Mouse (Mus musculus) CH12.LX (cell line): Measurements from ENCODE around the gene Plcb1. TPM values are rescaled to one million over a fixed set of nuclear protein-coding genes. Genes with fewer than 3 reads are reported as not detected.

Experiments
- DNase-seq: peaks from one replicate; pipeline ENCODE4 v3.0.0-alpha.2; 2013; ENCODE audit errors: extremely low read depth
- H3K27ac ChIP-seq: 2 replicates; pipeline ENCODE4 v1.5.1; 2012; ENCODE audit warnings: low read depth, mild to moderate bottlenecking, control low read depth, moderate library complexity; ENCODE audit not compliant: insufficient read depth
- H3K27me3 ChIP-seq: replicated peaks from 2 replicates; pipeline ENCODE3; 2012; ENCODE audit warnings: inconsistent platforms
- H3K36me3 ChIP-seq, 2 experiments: replicated peaks in 1 of 2; 2 replicates each; pipeline versions ENCODE3 to v1.6.1; 2012; ENCODE audit warnings: inconsistent platforms in 1 of 2, low read length in 1 of 2, mild to moderate bottlenecking in 1 of 2, mixed read lengths in 1 of 2, moderate library complexity in 1 of 2; ENCODE audit not compliant: control insufficient read depth in 1 of 2, insufficient read depth in 1 of 2
- H3K4me1 ChIP-seq, 2 experiments: 2 replicates each; pipeline ENCODE4 v1.6.1; 2012; ENCODE audit warnings: inconsistent platforms in 1 of 2, moderate library complexity in 1 of 2; ENCODE audit not compliant: insufficient read depth in 2 of 2, control insufficient read depth in 1 of 2
- H3K4me2 ChIP-seq: 2 replicates; pipeline ENCODE4 v1.6.1; 2012; ENCODE audit warnings: low read depth, mild to moderate bottlenecking, control low read depth; ENCODE audit not compliant: poor library complexity, insufficient read depth, severe bottlenecking
- H3K4me3 ChIP-seq, 3 experiments: fragments of 150-350 bp in 1 of 3; sonication (generic) in 1 of 3; replicated peaks in 1 of 3; 2 replicates each; pipeline versions ENCODE3 to v1.5.1; 2011 to 2012; ENCODE audit warnings: low read depth in 2 of 3, low read length in 2 of 3, mild to moderate bottlenecking in 2 of 3, moderate library complexity in 2 of 3, control low read depth in 1 of 3, improper control_type of control experiment in 1 of 3, inconsistent platforms in 1 of 3, mixed read lengths in 1 of 3; ENCODE audit not compliant: poor library complexity in 1 of 3
- H3K79me2 ChIP-seq: replicated peaks from 2 replicates; pipeline ENCODE4 v1.6.1; 2012; ENCODE audit warnings: mild to moderate bottlenecking, moderate library complexity; ENCODE audit not compliant: control insufficient read depth, poor library complexity, insufficient read depth, severe bottlenecking; ENCODE audit errors: extremely low read depth
- H3K9ac ChIP-seq: 2 replicates; pipeline ENCODE4 v1.6.1; 2012; ENCODE audit warnings: low read depth, mild to moderate bottlenecking, control low read depth, moderate library complexity; ENCODE audit not compliant: insufficient read depth
- H3K9me3 ChIP-seq: replicated peaks from 2 replicates; pipeline ENCODE3; 2012; ENCODE audit warnings: low read length, inconsistent platforms, mixed read lengths
- BHLHE40 ChIP-seq: IDR thresholded peaks from 2 replicates; pipeline ENCODE4 v1.6.1; 2011; ENCODE audit warnings: mild to moderate bottlenecking, low read depth, low read length, improper control_type of control experiment
- CHD1 ChIP-seq: IDR thresholded peaks from 2 replicates; pipeline ENCODE4 v1.6.1; 2012; ENCODE audit warnings: low read depth, low read length, improper control_type of control experiment, inconsistent platforms
- EP300 ChIP-seq: IDR thresholded peaks from 2 replicates; pipeline ENCODE4 v1.6.1; 2011; ENCODE audit warnings: low read length, improper control_type of control experiment
- GABPA ChIP-seq: IDR thresholded peaks from 2 replicates; pipeline ENCODE4 v1.6.1; 2012; ENCODE audit warnings: low read depth, low read length, improper control_type of control experiment, inconsistent platforms; ENCODE audit not compliant: insufficient replicate concordance
- HCFC1 ChIP-seq: IDR thresholded peaks from 2 replicates; pipeline ENCODE4 v1.6.1; 2012; ENCODE audit warnings: low read depth, mild to moderate bottlenecking, inconsistent platforms, low read length, improper control_type of control experiment
- JUN ChIP-seq: IDR thresholded peaks from 2 replicates; pipeline ENCODE4 v1.6.1; 2011; ENCODE audit warnings: low read depth, mild to moderate bottlenecking, low read length, improper control_type of control experiment, moderate library complexity; ENCODE audit not compliant: insufficient read depth
- JUND ChIP-seq: conservative IDR thresholded peaks from 2 replicates; pipeline ENCODE4 v1.6.1; 2011; ENCODE audit warnings: low read depth, low read length, improper control_type of control experiment
- KAT2A ChIP-seq: IDR thresholded peaks from 2 replicates; pipeline ENCODE4 v1.6.1; 2012; ENCODE audit warnings: low read length, improper control_type of control experiment, inconsistent platforms; ENCODE audit not compliant: insufficient replicate concordance
- MAZ ChIP-seq: IDR thresholded peaks from 2 replicates; pipeline ENCODE4 v1.6.1; 2012; ENCODE audit warnings: low read depth, mild to moderate bottlenecking, inconsistent platforms, low read length, improper control_type of control experiment, moderate library complexity
- MXI1 ChIP-seq: IDR thresholded peaks from 2 replicates; pipeline ENCODE4 v1.6.1; 2011; ENCODE audit warnings: mild to moderate bottlenecking, low read depth, low read length, improper control_type of control experiment
- NRF1 ChIP-seq: IDR thresholded peaks from 2 replicates; pipeline ENCODE4 v1.6.1; 2014; ENCODE audit warnings: low read depth, mild to moderate bottlenecking, inconsistent platforms, low read length, improper control_type of control experiment, moderate library complexity
- PAX5 ChIP-seq: IDR thresholded peaks from 2 replicates; pipeline ENCODE4 v1.6.1; 2012; ENCODE audit warnings: low read length, inconsistent platforms, mixed read lengths
- TBP ChIP-seq: conservative IDR thresholded peaks from 2 replicates; pipeline ENCODE4 v1.6.1; 2011; ENCODE audit warnings: low read depth, low read length, improper control_type of control experiment
- TCF12 ChIP-seq: IDR thresholded peaks from 2 replicates; pipeline ENCODE4 v1.6.1; 2014; ENCODE audit warnings: low read depth, mild to moderate bottlenecking, inconsistent platforms, low read length, improper control_type of control experiment
- ZMIZ1 ChIP-seq: IDR thresholded peaks from 2 replicates; pipeline ENCODE4 v1.6.1; 2012; ENCODE audit warnings: low read depth, mild to moderate bottlenecking, inconsistent platforms, low read length, improper control_type of control experiment
- ZNF384 ChIP-seq: IDR thresholded peaks from 2 replicates; pipeline ENCODE4 v1.6.1; 2012; ENCODE audit warnings: low read depth, low read length, improper control_type of control experiment, inconsistent platforms
- dilution Hi-C: fragments of 300-500 bp; cut with MboI; formaldehyde crosslinking; loops from 2 replicates; pipeline ENCODE4 v1.14.3; 2020; ENCODE audit warnings: low sequenced_read_pairs; ENCODE audit not compliant: extremely low pct_unique_long_range_greater_than_20kb, extremely low pct_ligation_motif_present
- in situ Hi-C: fragments of 300-500 bp; cut with MboI; formaldehyde crosslinking; loops from 3 replicates; pipeline ENCODE4 v1.14.3; 2019; ENCODE audit warnings: low sequenced_read_pairs, low pct_ligation_motif_present, low pct_unique_long_range_greater_than_20kb, mixed read lengths
- polyA plus RNA-seq: library from polyadenylated mRNA; unstranded; fragments of >175 nt; gene quantifications from 2 replicates; pipeline ENCODE4 v1.2.1, GENCODE M21; 2012; ENCODE audit warnings: low read depth; ENCODE audit not compliant: insufficient read length
- total RNA-seq, 2 experiments: library from RNA; depleted of rRNA; stranded (reverse); fragments of 300-350 nt in 1 of 2; fragments of >200 nt in 1 of 2; gene quantifications; 2 replicates each; pipeline ENCODE4 v1.2.3; 2012 to 2014

The Plcb1 gene
- total and polyA plus RNA-seq, 3 experiments: not detected

DNA sequence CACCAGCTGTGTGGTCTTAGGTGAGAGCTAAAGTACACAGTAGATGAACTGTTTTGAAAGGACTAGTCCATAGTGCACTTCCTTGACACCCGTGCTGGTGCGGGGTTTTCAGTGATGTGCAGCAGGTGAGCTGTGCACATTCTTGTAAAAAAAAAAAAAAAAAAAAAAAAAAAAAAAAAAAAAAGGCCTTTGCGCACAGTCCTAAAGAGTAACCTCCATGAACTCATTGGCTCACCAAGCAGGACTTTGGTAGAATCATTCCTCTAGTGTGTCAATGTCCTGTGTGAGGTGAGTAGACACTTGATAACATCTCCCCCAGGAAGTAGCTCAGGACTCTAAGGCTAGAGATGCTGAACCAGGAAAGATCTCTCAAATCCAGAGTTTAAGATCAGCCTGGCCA is 653.2 kb downstream of the Plcb1 start:
- dilution Hi-C loops: no loop called here

DNA sequence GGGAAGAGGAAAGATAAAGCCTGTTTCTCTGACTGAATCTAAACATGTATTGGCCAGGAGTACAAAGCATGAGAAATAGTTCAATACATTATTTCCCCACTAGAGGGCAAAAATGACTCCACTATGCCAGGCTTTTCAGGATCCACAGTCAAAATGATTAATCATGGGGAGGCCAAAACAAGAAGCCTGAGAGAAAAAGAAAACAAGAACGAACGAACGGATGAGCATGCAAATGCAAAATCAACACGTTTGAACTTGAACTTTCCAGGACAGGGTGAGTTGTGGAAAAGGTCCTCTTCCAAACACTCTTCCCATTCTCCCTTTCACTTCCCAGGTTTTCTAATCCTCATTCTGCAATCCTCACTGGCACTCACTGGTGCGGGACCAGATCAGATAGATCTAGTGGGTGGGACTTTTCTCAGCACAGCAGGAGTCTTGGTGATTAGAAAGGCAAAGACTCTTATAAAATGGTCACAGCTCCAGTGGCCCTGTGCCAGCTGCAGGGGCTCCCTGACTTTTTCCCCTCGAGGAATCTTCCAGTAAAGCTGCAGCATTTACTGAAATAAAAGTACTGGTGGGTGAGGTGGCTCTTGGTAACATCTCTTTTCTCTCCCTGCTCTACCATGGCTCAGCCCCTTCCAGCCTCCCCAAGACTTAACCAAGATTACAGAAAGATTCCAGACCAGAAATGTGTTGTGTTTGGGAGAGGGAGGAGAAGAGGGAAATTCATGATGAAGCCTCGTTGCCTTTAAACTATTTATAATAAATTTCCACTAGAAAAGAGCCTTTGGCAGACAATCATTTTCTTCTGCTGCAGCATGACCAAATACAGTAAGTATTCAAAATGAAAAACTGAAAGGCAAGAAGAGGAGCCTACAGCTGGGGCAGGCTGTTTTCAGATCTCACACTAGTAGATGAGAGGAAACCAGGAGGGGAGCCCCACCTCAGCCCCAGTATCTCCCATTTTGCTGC is 654.0 kb downstream of the Plcb1 start:
- H3K27me3 ChIP-seq: no peaks in the 10 kb centered on the region
- in situ Hi-C loops: no loop called here
- H3K27ac ChIP-seq: no peak overlapping the region
- TF ChIP-seq ZNF384 (no peak), NRF1 (no peak), KAT2A (no peak), MXI1 (no peak), JUN (no peak), TBP (no peak)
- peaks cover 56% of the 10 kb centered on the region for H3K9me3 ChIP-seq
- no peak overlapping the region for H3K4me2 ChIP-seq
- dilution Hi-C loops: no loop called here
- H3K4me1 ChIP-seq: no peaks in the 10 kb centered on the region
- DNase-seq: no peak
- no peaks in the 10 kb centered on the region for H3K36me3 ChIP-seq
- H3K79me2 ChIP-seq: no peaks in the 10 kb centered on the region
- no peak overlapping the region for H3K9ac ChIP-seq
- no peak overlapping the region for H3K4me3 ChIP-seq

More for the DNA sequence above, 653.2 kb downstream of the Plcb1 start:
- DNase-seq: no peak
- Histone ChIP-seq H3K9ac (no peak overlapping the region), H3K4me3 (no peak overlapping the region), H3K4me2 (no peak overlapping the region), H3K27me3 (no peaks in the 10 kb centered on the region), H3K36me3 (no peaks in the 10 kb centered on the region), H3K27ac (no peak overlapping the region), H3K9me3 (peaks cover 59% of the 10 kb centered on the region), H3K4me1 (no peaks in the 10 kb centered on the region), H3K79me2 (no peaks in the 10 kb centered on the region)
- TF ChIP-seq GABPA: no peak
- no peak for TF ChIP-seq TBP
- no peak for TF ChIP-seq JUND
- no peak for TF ChIP-seq ZMIZ1
- no peak for TF ChIP-seq HCFC1
- TF ChIP-seq KAT2A: no peak
- in situ Hi-C loops: no loop called here

DNA sequence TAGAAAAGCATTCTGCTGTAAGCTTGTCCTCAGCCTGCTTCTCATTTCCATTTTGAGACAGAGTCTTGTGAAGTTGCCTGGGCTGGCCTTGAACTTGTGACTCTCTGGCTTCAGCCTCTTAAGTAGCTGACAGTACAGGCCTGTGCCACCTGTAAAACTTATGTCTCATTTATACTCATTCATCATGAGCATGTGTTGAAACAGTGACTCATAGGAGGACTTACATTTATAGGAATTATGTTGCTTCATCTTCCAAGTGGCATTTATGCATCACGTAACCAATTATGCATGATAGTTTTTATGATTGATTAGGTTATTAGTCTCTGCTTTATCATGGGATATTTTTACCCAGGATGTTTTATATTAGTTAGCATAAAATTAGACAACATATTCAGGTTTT is 667.7 kb downstream of the Plcb1 start:
- TF ChIP-seq TCF12 (no peak), MAZ (no peak), PAX5 (no peak), ZMIZ1 (no peak), BHLHE40 (no peak), EP300 (no peak), NRF1 (no peak), JUN (no peak), CHD1 (no peak)
- Histone ChIP-seq H3K36me3 (no peaks in the 10 kb centered on the region), H3K9ac (no peak overlapping the region), H3K4me3 (no peak overlapping the region), H3K4me1 (no peaks in the 10 kb centered on the region), H3K79me2 (no peaks in the 10 kb centered on the region), H3K4me2 (no peak overlapping the region), H3K27ac (no peak overlapping the region), H3K27me3 (no peaks in the 10 kb centered on the region), H3K9me3 (peaks cover 42% of the 10 kb centered on the region)
- in situ Hi-C loops (no loop called here), dilution Hi-C loops (no loop called here)
- DNase-seq: no peak
